Mouse (Mus musculus) CH12.LX (cell line): Measurements from ENCODE around the gene Mrpl55.

Source experiments
- CTCF ChIP-seq, 2 experiments: IDR thresholded peaks in 1 of 2; conservative IDR thresholded peaks in 1 of 2; 2 replicates each; pipeline ENCODE4 v1.5.1; 2011 to 2012; ENCODE audit warnings: low read depth in 2 of 2, low read length in 2 of 2, improper control_type of control experiment in 1 of 2, inconsistent platforms in 1 of 2, mild to moderate bottlenecking in 1 of 2, moderate library complexity in 1 of 2
- HCFC1 ChIP-seq: IDR thresholded peaks from 2 replicates; pipeline ENCODE4 v1.6.1; 2012; ENCODE audit warnings: low read depth, mild to moderate bottlenecking, inconsistent platforms, low read length, improper control_type of control experiment
- RCOR1 ChIP-seq: conservative IDR thresholded peaks from 2 replicates; pipeline ENCODE4 v1.6.1; 2012; ENCODE audit warnings: low read depth, mild to moderate bottlenecking, inconsistent platforms, low read length, improper control_type of control experiment

- TF ChIP-seq HCFC1 = no peak
- no peak for TF ChIP-seq CTCF (conservative IDR thresholded peaks at IDR 0.05 in 1 of 2, IDR thresholded peaks at IDR 0.05 in 1 of 2; ENCODE audit: low read depth in 2 of 2, low read length in 2 of 2)
- no peak; the same call in 1 of the 2 replicates for TF ChIP-seq RCOR1
These were observed 24.0 kb downstream of the Mrpl55 start for GRCm38 (mm10) chr11:59226251-59226650.
